Mouse (Mus musculus) gastrocnemius, adult 18-20 months (tissue): ENCODE measurements around the gene Aspdh. TPM values are rescaled to one million over a fixed set of nuclear protein-coding genes. Genes with fewer than 3 reads are reported as not detected.

ENCODE experiments used
- DNase-seq: peaks from one replicate; pipeline ENCODE4 v3.0.0; 2021; ENCODE audit warnings: low spot score
- total RNA-seq, 2 experiments: library from RNA; stranded (reverse); gene quantifications; 2 replicates each; pipeline ENCODE4 v1.2.3; 2021

Gene Aspdh
- total RNA-seq, 2 experiments from 2014 or later = not detected

- no peak for DNase-seq
Observed at GRCm38 (mm10) chr7:44446070-44446855, 18.9 kb upstream of the Aspdh start.

GRCm38 (mm10) chr7:44453256-44453655, 11.9 kb upstream of the Aspdh start:
- DNase-seq = no peak

GRCm38 (mm10) chr7:44456302-44456701, 8.9 kb upstream of the Aspdh start:
- DNase-seq = no peak

DNA sequence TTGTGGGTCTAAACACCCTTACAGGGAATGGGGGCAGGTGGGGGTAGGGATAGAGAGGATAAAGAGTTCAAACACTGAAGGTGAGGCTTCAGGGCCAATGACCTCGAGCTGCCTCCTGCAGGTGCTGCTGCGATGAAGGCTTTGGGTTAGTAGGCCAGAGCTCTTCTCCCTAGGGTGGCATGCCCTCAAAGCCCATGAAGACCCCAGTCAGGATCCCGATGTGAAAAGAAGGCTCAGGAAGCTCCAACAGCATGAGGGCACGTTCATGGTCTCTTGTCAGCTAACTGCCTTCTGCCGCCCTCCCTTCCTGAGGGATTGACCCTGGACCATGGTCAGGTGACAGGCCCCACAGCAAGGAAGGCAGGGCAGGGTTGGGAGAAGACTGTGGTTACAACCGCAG, 5.1 kb upstream of the Aspdh start:
- DNase-seq = no peak

- DNase-seq = no peak
Observed at GRCm38 (mm10) chr7:44460767-44461502, 4.3 kb upstream of the Aspdh start.

DNA sequence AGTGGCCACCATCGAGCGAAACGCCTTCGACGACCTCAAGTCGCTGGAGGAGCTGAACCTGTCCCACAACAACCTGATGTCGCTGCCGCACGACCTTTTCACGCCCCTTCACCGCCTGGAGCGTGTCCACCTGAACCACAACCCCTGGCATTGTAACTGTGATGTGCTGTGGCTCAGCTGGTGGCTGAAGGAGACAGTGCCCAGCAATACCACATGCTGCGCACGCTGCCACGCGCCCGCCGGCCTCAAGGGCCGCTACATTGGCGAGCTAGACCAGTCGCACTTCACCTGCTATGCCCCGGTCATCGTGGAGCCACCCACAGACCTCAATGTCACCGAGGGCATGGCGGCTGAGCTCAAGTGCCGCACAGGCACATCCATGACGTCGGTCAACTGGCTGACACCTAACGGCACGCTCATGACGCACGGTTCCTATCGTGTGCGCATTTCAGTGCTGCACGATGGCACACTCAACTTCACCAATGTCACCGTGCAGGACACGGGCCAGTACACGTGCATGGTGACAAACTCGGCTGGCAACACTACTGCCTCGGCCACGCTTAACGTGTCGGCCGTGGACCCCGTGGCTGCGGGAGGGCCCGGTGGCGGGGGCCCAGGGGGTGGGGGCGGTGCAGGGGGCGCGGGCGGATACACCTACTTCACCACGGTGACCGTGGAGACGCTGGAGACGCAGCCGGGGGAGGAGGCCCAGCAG, 3.5 kb upstream of the Aspdh start:
- no peak for DNase-seq

GRCm38 (mm10) chr7:44462218-44463055, 2.8 kb upstream of the Aspdh start:
- no peak for DNase-seq

DNA sequence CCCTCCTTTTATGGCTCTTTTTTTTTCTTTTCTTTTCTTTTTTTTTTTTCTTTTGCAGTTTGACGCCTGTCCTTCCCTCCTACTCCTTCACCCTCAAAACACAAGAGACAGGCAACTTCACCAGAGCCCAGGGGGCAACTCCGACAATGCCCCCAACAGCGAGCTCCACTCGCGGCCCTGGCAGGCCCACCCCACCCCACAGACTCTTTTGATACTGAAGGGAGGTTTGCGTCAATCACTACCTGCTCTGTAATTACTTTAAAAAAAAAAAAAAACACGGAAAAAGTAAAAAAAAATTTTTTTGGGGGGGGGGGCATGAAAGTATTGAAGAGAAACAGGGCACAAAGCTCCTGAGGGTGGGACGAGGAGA, 2.1 kb upstream of the Aspdh start:
- no peak for DNase-seq

DNA sequence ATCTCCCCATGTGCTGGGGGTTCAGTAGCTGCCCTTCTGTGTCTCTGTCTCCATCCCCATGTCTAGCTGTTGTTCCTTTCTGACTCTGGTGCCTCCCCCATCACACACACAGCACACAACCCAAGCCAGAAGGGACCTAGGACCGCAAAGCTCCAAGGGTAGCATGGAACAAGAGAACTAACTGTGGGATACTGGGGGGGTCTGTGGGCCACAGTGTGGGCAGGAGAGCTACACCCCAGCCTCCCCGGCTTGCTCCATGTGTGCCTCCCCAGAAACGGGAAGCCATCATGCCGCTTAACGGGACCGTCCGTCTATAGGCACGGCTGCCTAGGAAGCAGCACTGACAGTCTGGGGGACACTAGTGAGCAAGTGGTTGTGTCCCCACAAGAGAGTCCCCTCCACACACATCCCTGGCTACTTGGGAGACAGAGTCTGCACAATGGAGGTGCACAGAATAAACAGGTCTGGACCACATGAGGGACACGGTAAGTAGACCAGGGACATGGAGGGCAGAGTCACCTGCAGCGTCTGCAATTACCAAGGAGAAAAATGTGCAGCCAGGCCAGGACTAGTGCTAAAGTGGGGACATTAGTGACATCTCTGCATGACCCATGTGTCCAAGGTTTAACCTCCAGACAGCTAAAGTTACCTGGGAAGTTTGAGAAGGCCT, 1.5 kb upstream of the Aspdh start:
- DNase-seq = no peak

GRCm38 (mm10) chr7:44464511-44464910, 680 bp upstream of the Aspdh start:
- DNase-seq = no peak

DNA sequence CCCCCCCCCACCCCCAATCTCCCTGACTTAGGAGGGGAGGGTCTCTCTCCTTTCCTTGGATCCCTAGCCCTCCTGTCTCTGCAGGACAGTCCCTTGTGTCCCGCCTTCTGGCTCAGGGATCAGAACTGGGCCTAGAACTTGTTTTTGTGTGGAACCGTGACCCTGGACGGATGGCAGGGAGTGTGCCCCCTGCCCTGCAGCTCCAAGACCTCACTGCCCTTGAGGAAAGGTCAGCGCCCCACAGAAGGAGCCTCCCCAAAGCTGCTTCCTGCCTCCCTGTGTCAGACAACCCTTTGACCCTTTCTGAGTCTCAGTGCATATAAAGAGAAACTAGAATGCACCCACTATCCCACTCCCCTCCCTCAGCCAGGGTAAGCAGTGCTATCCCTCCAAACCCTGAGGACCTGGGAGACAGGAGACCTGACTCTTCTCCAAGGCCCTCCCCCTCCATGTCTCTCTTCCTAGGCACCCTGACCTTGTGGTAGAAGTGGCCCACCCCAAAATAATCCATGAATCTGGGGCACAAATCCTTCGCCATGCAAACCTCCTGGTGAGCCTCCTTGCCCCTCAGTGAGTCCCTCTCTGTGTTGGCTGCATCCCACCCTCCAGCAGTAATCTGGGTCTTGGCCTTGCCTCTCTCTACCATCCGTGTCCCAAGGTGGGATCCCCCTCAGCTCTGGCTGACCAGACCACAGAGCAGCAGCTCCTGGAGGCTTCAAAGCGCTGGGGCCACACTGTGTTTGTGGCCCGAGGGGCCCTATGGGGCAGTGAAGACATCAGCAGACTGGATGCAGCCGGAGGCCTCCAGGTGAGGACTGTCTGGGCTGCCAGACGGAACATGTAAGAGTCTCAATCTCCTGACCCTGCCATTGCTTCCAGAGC, 1.1 kb downstream of the Aspdh start:
- no peak for DNase-seq

GRCm38 (mm10) chr7:44466888-44467311, 1.7 kb downstream of the Aspdh start:
- no peak for DNase-seq

GRCm38 (mm10) chr7:44467811-44468411, 2.7 kb downstream of the Aspdh start, which contains the start of gene Josd2:
TSS of gene Josd2 (plus strand) at chr7:44467980.
- peak; percentile 97 for DNase-seq

DNA sequence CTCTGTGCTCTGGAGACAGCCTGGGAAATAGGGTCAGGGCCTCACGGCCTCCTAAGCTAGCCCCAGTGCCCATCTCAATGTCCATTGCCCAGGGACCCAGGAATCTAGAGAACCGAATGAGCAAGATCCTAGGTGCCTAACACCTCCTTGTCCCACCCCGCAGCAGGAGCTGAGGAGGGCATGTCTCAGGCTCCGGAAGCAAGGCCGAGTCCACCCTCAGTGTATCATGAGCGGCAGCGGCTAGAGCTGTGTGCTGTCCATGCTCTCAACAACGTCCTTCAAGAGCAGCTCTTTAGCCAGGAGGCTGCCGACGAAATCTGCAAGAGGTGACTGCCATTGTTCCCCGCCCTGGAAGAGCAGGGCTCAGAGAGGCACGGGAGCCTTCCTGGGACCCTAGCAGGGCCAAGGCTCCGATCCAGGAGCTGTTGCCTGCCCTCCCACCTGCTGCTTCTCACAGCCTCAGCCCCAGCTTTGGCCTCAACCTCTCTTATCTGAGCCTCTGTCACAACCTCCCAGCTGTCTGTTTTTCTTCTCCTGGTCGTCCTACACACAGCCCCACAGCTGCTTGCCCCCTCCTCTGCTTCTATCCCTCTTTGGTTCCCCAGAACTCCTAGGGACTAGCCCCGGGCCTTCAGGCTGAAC, 3.6 kb downstream of the Aspdh start:
- no peak for DNase-seq

DNA sequence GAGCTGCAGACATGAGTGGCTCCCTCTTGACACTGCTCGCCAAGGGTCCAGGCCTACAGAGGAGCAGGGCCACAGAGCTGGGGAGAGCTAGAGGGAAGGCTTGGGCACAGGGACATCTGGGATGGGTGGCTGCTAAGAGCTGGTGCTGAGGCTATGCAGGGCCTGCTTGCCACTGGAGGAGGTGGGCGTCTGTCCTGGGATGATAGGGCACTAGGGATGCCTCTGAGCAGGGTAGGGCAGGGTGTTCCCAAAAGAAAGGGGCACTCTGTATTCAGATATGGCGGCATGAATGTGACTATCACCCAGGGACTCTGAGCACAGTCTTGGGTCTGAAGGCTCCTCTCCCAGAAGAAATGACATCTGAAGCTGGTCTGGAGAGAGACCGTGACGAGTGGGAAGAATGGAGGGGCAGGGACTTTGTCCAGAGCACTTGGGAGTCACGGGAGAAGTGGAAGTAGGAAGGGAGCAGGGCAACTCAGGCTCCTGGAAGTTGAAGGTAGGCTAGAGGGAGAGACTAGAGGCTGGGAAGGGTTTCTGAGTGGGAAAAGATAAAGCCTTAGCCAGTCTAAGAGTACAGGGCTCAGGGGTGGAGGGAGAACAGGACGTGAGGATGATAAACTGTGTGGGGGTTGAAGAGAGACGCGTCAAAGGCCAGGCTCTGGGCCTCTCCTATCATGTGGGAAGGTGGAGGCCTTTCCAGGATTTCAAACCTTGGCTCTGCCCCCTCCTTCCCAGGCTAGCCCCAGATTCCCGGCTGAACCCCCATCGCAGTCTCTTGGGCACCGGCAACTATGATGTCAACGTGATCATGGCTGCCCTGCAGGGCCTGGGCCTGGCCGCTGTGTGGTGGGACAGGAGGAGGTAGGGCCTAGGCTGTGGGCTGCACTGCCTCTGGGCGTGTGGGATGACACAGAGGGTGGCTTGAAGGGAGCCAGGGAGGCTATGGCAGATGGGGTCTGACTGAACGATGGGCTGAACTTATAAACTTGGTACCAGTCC, 4.8 kb downstream of the Aspdh start:
- DNase-seq = no peak

GRCm38 (mm10) chr7:44470696-44471612, 5.8 kb downstream of the Aspdh start:
- no peak for DNase-seq
